Mouse (Mus musculus) thymus, postnatal 25 days (tissue): ENCODE data around the gene Acot2.
"Not testable (repeated sequence)": the region's sequence is repeated elsewhere in the genome, so short reads cannot be mapped to it uniquely, and the experiment has no call there.

Experiments
- DNase-seq: peaks from one replicate; pipeline ENCODE4 v3.0.0; 2022

Gene Acot2

GRCm38 (mm10) chr12:84038691-84039111, 51.0 kb downstream of the Acot2 start, which contains the start of gene Gm49366:
Gene Gm49366 (plus strand): TSS chr12:84038935.
- not testable (repeated sequence) for DNase-seq

GRCm38 (mm10) chr12:84042248-84042647, 54.6 kb downstream of the Acot2 start:
- no peak for DNase-seq
